Mouse (Mus musculus) spleen, adult 18-20 months (tissue): ENCODE results near the gene Slc25a5.
A peak's percentile ranks its signal among the peaks of the same experiment; 100 is the strongest.

Experiments
- DNase-seq, 2 experiments: peaks; one replicate each; pipeline ENCODE4 v3.0.0; 2022; ENCODE audit warnings: mixed read lengths in 2 of 2

Gene Slc25a5

DNA sequence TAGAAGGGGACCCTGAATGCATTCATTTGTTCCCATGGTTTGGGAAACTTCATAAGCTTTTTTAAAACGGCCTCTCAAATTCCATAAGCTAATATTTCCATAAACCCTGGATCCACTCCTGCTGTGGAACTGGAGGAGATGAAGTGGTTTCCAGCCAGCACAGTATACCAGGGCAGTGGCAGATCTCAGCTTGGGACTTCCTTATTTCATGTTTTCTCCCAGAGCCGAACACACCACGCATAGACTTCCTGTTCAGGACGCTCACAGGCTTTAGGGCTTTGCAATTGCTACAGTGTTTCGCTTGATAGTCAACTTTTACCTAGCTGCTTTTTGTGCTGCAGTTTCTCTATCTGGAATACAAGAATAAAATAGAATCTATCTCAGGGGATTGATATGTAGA is 7.7 kb downstream of the Slc25a5 start:
- DNase-seq = no peak

DNA sequence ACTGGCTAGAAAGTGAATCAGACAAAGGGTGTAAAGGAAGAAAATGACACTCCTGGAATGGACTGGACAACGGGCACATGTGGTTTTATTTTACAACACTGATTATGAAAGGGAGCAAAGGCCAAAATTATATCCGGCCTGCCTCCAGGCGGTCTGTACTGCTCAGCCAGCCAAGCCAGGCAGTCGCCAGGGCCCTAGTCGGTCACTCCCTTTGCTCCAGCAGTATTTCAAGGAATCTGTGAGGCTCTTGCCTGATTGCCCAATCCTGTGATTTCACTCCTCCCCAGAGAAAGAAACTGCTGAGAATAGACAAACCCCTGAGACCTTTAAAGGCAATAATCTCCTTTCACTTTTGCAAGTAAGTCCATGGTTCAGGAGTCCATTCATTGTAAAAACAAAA is 8.7 kb downstream of the Slc25a5 start:
- no peak for DNase-seq

DNA sequence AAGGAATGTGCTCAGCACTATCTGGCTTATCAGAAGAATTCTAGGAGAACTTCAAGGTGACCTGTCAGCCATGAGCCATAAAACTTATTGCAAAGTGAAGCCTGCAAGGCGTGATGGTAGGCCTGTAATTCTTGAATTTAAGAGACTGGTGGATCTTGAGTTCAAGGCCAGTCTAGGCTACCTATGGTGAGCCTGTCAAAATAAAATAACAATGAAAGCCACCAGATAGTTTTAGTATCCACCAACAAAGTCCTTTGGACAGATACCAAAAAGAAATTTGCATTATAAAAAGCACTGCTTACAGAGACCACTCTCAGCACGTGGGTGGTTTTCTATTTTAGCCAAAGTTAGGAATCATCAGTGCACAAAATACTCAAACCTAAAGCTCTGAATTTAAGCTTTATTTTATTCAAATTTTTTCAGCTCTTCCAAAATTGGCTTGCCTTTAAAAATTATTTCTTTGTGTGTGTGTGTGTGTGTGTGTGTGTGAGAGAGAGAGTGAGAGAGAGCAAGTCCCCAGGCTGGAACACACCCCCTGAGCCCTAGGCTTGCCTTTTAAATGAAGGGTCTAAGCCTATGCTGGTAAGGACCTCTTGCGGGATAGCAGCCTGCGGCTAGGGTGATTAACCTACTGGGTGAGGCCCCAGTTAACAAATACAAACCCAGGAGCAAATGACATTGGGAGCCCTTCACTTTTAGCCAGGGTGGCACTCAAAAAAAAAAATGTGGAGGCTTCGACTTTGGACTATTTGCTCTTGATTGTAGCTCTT is 10.2 kb downstream of the Slc25a5 start:
- DNase-seq = no peak

DNA sequence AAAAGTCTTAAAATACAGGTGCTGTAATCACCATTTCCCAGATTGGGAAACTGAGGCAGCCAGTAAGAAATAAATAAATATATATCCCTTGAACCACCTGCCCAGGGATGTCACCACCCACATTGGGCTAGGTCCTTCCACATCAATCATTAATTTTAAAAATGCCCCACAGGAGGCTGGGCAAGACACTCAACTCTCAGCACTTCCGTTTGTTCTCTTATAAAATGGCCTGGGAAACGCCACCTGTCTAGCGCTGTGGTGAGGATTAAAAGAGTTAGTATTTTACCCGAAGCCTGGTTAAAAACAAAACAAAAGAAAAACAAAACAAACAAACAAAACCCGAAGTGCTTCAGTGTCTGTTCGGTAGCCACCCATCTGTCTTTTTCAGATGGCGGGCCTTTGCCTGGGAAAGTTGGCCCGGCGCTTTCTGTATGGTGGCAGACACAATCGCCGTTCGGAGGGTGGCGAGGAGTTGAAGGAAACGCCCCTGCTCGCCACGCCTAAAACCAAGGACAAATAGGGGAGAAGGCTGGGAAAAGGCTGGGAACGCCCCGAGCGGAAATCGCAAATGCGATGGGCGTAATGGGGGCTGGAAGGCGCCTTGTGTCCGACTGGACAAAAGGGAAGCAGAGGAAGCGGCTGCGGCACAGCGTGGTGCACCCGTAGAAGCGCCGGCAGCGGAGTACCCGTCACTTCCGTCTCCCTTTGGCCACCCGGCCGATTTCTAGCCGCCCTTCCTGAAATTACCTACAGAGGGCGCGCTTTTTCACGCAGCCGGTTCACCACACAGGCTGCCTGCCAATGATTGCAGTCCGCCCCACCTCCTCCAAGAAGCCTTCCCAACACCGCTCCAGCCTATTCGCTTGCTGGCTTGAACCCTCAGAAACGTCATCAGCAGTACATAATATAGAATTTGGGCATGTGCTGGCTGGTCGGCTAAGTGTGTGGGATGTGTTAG is 12.2 kb downstream of the Slc25a5 start:
- peak; percentile 76 to 78 for DNase-seq

DNA sequence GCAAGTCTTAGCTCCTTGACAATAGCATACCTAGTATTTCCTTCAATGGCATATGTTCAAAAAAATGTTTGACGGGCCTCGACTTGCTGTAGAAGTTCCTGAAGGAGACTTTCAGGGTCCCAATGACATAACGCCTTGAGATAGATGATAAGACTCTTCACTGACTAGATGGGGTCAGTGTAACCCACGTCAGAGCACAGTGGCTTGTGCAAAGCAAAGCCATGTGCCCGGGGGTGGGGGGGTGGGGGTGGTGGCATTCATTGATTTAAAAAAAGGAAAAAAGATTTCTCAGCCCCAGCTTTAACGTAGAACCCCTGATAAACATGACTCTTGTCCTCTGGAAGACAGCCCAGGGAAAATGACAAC is 12.8 kb downstream of the Slc25a5 start:
- DNase-seq = no peak

DNA sequence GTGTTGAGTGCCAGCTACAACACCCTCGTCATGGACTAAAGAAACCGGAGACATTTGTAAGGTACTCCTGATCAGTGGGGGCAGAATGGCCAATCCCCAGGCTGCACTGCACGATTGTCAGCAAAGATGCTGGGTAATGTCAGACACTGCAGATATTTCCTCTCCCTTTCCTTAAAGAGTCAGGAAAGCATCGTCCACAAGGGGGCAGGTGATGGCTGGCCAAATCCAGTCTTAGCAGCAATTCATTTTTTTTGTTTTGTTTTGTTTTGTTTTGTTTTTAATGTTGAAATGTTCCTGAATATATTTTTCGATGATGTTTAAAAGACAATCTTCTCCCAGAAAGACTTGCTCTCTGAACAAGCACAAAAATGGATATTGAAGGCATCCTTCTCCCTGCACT is 15.9 kb downstream of the Slc25a5 start:
- DNase-seq = no peak

DNA sequence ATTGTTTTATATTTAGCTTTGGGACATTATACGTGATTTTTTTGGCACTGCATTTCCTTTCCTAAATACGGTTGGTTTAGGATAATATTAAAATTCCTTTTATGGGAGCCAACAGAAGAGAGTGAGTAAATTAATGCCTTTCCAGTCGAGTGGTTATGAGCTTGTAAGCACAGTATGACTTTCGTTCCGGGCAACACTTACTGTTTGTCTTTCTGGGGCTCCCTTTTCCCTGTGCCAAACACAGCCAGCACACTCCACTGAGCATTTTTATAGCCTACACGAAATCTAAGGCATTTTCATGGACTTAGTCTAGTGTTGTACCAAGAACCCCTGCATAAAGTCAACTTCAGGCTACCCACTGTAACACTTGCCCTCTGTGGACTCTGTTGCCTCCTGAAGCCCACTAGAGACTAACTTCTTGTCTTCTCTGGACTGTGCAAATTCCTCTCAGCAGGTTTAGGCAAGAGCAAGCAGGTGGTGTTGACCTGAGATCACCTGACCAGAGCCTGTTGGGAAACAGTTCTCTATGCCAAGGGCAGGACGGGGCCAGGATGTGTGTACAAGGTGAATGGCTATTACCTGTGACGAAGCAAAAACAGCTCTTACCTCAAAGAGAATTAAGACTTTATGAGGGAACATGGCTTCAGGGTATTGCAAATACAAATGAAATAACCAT is 18.8 kb downstream of the Slc25a5 start:
- no peak for DNase-seq

DNA sequence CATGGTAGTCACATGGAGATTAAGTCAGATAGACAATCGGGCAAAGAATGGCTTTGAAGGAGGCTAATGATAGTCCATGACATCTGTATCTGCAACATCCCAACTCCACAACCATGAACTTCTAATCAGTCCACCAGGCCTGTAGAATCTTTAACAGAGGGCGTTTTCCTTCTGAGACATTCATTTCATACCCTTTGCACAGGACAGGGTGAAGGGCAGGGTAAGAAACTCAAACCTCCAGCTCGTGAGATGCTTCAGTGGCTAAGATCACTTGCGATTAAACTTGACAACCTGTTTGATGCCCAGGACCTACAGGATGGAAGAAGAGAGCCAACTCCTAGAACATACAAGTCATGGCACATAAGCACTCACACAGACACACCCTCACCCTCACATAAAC is 19.6 kb downstream of the Slc25a5 start:
- no peak for DNase-seq

DNA sequence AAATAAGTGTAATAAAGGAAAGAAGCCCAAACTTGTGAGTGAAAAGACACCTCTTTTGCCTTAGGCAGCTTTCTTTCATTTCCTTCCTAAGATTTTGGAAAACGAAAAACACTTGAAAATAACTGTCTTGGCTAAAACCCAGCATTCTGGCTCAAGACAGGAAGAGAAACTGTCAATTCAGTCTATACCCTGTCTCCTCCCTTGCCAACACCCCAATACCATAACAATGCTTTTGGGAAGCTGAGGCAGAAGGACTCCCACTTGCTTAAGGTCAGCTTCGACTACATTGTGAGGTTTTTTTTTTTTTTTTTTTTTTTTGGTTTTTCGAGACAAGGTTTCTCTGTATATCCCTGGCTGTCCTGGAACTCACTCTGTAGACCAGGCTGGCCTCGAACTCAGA is 20.0 kb downstream of the Slc25a5 start:
- DNase-seq = no peak

DNA sequence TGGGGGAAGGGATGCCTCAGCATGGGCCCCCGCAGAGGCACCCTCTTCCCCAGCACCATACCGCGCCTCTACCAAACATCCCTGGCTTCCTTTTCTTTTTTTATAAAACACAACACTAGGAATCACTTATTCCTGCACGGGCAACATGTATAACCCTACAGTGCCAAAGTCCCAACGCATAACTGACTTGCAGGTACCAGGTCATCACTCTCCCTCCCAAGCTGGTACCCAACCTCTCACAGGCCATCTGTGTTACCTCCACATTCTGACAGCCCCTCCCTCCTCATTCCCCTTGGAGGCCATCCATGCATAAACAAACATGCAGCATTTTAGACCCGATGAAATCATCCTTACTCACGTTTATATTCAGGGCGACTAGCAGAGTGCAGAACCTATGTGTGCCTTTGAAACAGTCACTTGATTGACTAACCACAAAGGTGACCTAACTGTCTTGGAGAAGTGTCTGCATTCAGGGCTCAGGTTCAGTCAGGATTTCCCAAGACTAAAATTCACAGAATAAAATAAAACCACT is 21.0 kb downstream of the Slc25a5 start:
- no peak for DNase-seq

DNA sequence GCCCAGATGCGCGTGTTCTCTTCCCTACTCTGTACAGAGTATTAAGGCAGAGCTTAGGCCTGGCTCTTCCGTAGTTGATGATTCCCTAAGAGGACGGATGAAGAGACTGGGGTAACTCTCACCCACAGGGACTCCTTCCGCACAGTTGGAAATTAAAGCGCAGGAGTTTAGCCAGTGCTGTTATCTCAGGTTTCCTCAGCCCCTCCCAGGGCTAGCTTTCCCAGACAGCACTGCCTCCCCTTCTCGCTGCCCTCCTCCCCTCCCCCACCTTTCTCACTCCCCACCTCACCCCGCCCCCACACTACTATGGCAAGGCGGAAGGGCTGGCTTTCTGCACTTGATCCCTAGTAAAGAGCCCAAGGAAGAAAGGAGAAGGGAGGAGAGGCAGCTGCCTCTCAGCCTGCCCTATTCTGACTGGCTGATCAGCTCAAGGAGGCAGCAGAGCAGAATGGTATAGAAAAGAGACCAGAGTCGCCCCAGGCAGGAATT is 21.5 kb downstream of the Slc25a5 start:
- no peak for DNase-seq

DNA sequence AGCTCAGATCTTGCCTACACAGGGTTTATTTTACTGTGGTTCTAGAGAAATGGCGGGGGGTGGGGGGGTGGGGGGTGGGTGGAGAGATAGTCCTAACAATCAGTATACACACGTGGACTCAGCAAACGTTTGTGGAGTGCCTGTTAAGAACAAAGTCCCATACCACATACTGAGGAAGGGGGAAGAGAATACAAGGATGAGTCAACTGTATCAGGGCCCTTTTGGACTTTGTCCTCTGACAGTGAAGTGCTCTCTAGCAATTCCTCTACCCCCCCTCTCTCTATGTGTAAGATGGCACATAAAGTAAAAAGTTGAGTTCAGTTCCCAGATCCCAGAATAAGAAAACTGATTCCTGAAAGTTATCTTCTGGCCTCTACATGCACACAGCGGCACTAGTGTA is 24.1 kb downstream of the Slc25a5 start:
- no peak for DNase-seq

DNA sequence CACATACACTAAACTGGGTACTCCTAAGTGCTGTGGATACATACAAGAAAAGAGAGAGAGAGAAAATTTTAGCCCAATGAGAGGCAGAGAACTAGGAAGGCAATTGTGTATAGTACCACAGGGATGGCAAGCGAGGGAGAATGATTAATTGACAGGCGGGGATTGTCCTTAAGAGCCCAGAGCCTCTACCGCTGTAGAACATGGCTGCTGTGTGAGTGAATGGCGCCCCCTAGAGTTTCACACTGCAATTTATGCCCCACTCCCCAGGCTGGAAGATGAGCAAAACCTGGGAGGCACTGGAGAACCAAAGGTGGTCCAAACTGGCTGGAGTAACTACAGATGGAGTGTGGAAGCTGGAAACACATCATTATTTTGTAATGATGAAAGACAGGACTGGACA is 24.8 kb downstream of the Slc25a5 start:
- peak; percentile 17 to 41 for DNase-seq

DNA sequence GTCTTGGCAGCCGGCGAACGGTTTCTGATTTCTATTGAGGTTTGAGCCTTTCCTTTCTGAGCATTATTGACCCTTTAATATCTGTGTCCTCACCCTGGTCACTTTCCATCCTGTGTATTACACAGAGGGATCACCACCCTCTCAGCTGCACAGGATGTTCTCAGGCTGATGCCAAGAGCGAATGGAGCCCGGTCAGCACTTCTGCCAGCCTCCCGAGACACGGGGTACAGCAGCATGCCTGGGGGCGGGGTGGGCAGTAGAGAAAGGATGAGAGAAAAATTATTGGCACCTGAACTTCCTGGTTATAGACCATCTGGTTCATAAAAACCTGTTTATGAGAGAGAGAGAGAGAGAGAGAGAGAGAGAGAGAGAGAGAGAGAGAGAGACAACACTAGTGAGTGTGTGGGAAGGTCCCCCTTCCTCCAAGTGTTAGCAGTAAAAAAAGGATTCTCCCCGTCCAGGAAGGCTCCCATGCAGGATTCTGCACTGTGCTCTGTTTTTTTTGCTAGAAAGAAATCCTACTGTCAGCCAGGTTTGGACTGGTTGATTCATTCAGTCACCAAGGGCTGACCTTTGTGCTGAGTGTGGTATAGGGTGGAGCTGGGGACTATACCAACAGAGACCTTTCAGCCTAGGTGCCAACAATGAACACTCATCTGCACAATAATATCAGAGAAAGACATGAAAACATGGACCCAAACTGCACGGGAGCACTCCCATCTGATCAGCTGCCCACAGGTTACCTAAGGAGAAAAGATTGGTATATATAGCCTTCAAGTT is 28.7 kb downstream of the Slc25a5 start:
- DNase-seq = no peak

DNA sequence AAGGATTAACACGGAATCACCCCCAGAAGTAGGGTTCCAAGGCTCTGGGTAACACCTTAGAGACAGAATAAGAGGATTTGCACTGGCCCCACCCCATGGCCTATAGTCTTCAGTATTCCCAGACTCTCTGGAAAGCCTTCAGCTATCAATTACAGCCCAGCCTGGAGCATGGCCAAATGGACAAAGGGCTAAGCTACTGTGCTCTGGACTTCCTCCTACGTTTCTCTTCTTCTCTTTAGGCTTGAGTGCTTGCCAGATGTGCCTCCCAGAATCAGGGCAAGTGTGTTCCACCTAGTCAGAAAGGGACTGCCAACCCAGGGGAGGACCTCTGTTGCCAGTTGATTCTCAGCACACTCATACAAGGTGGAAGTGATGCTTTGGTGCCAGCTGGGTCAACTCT is 29.6 kb downstream of the Slc25a5 start:
- DNase-seq = no peak

DNA sequence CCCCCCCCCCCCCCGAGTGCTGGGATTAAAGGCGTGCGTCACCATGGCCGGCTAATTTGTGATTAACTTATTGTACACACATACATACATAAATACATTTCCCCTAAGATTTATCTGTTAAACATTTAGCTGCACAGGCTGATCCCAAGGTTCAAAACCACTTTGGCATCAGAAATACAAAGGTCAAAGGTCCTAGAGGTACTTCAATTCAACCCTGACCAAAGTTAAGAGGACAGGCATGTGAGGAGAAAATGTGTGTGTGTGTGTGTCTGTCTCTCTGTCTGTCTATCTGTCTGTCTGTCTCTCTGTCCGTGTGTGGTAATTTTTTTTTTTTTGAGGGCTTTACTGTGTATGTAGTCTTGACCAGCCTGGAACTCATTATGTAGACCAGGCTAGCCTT is 31.4 kb downstream of the Slc25a5 start:
- no peak for DNase-seq

DNA sequence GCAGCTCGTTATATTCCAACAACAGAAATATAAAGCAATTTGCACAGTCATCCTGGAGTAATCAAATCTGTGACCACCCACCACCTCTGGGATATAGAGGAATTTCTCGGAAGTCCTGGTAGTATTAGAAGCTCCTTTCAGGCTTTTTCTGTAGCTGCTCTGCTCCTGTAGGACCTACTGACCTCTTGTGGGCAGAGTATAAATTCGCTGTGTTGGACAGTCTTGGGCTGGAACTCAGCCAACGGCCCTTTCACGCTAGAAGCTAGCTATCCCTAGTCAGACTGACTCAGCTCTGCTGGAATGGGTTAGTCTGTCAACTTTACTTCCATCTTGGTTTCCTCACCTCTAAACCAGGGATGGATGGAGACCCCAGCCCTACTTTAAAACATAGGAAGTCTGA is 34.8 kb downstream of the Slc25a5 start:
- no peak for DNase-seq

DNA sequence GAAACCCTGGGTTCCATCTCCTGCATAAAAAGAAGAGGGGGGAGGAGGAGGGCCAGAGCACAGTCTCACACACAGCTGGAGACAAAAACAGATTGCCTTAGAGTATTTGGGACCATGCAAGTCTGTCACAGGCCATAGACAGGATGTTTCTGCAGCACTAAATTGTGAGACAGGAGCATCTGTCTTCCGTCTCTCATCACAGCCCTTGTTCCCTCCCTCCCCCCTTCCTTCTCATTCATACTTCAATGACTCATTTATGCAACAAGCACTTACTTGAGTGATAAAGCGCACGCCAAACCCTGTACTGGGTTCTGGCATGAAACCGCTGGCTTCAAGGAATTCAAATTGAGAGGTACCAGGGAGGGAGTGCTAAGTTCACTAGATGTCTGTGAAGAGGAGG is 36.2 kb downstream of the Slc25a5 start:
- no peak for DNase-seq

DNA sequence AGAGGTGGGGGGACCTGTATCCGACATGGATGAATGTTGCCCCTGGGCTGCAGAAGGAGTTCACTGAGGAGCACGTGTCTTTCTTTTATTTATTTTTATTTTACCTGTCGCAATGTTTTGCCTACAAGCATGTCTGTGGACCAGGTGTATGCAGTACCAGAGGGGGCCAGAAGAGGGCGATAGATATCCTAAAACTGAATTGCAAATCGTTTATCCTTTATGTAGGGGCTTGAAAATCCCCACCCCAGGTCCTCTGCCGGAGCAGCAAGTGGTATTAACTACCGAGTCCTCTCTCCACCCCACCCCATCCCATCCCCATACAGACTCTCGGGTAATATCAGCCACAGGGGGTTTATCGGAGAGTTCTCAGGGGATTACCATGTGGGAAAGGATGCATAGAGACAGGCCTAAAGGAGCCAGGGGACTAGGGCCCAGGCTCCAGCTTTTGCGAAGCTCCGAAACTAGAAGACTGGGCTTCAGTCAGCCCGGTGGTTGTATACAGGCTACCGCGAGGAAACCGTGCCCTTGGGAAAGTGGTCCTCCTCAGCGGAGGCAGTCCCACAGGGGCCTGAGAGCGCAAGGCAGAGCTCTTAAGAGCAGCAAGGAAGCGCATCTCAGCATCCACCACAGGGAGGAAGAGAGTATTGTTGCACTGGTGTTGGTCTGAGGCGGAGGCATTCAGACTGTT is 38.1 kb downstream of the Slc25a5 start:
- DNase-seq = peak; percentile 29 to 70

DNA sequence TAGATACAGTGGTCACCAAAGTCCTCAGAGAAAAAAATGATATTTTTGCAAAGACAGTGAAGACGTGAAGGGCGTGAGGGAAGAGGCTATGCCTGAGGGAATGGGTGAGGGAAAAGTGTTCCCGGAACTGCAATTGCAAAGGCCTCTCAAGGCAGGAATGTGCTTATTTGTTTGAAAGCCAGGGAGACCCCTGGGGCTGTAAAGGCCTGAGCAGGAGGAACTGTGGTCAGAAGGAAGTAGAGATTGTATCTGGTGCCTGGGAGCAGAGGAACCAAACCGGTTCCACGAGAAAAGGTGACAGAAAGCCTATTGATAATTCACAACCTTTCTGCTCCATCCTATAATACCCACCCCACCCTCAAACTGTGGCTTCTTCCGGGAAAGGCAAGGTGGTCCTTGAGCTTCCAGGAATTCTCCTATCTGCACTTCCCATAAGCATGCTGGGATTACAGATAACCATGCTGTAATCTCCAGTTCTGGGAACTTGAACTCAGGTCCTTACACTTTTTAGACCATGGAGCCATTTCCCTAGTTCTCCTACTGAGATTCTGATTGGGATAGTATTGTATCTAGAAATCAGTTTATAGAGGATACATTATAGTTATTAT is 41.7 kb downstream of the Slc25a5 start:
- no peak for DNase-seq

DNA sequence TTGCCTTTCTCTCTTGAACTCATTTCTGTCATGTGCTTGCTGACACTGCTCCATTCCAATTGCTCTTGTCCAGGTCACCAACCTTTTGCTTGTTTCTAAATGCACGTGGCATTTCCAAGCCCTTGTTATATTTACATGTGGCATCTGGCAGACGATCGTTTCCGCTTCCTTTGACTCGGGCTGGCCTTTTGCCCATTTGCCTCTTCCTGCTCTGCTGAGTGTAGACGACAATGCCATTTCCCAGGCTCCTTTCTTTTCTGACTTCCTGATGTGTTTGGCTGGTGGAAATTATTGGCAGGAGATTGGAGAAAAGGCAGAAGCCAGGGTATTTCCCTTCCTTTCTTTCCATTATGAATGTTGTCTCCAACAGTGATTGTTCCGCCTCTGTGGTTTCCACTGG is 43.9 kb downstream of the Slc25a5 start:
- DNase-seq = no peak
